Mouse (Mus musculus): ENCODE data around the gene Atp8a2. TPM values are rescaled to one million over a fixed set of nuclear protein-coding genes. Genes with fewer than 3 reads are reported as not detected.
"Not testable (repeated sequence)": the region's sequence is repeated elsewhere in the genome, so short reads cannot be mapped to it uniquely, and the experiment has no call there.

The Atp8a2 gene
- polyA plus RNA-seq, 1 experiment from 2014 or later: 3.3 TPM

DNA sequence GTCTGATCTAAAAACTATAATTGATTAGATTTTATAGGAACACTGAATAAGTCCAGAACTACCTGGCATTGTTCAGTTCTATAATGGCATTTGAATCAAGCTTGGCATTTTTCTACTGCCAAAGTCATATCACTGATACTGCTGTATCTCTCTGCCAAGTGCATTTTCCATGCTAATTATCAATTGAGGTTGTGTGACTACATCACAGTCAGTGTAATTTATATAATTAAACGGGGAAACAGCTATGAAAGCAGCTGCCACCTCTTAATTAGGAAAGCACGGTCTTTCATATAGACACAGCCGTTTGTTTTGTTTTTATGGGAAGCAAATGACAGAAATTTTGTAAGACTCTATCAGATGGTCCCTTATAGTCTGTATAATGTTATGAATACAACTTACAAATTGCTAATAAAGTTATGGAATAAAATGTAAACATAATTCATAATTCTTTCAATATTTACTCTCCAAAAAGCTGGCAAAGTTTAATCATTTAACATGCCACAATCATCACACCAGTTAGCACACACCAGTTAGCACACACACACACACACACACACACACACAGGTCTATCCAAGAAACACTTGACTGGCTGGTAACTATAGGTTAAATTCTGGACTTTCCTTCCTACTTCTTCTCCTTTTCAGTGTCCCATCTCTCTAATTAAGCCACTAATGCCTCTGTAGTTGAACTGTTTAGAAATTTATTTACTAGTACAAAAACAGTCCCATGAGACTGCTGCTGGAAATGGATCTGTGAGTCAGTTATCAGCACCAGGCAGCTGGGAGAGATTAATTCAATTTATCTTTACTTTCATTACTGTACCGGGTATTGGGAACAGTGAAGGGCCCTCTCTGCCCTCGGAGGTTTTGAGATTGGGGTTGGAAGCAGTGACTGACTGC, 377.5 kb downstream of the Atp8a2 start:
- no peaks in the 10 kb centered on the region for H3K9me3 ChIP-seq (replicated peaks)
- 49% methylated on average over 5 of the region's 5 CpGs for WGBS (ENCODE audit: insufficient replicate concordance)
- H3K4me1 ChIP-seq: no peaks in the 10 kb centered on the region
- no peak overlapping the region for H3K9ac ChIP-seq
- H3K36me3 ChIP-seq: no peaks in the 10 kb centered on the region
- no peak overlapping the region for H3K27ac ChIP-seq
- H3K4me2 ChIP-seq: no peak overlapping the region
- no peak for ATAC-seq
- no peak overlapping the region for H3K4me3 ChIP-seq
- H3K27me3 ChIP-seq (replicated peaks): no peaks in the 10 kb centered on the region

DNA sequence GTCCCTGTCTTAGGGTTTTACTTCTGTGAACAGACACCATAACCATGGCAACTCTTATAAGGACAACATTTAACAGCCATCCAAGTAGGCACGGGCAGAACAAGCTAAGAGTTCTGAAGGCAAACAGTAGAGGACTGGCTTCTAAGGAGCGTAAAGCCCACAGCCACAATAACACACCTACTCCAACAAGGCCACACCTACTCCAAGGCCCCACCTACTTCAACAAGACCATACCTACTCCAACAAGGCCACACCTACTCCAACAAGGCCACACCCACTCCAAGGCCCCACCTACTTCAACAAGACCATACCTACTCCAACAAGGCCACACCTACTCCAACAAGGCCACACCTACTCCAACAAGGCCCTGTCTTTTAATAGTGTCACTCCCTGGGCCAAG, 386.7 kb downstream of the Atp8a2 start:
- not testable (repeated sequence) for H3K27ac ChIP-seq; H3K4me1 ChIP-seq; H3K36me3 ChIP-seq; H3K4me3 ChIP-seq; H3K27me3 ChIP-seq (replicated peaks); H3K9me3 ChIP-seq (replicated peaks); H3K9ac ChIP-seq; H3K4me2 ChIP-seq; ATAC-seq
- WGBS (ENCODE audit: insufficient replicate concordance): 84% methylated on average over 2 of the region's 2 CpGs

DNA sequence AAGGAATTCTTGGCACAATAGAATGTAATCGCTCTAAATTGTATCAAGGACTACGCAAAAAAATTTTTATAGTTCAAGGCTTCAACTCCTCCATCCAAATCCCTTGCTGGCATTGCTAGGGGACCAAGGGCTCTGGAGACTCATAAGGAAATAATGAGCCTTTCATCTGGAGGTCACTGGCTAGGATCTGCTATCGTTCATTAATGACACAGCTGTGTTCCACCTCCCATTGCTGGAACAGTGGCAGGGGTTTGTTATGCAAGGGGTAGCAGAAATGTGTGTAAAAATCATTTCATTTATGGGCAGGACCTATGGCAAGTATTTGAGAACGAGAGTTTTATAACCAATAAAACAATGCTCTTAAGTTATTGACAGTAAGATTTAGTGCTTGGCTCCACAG, 387.2 kb downstream of the Atp8a2 start:
- H3K4me2 ChIP-seq: no peak overlapping the region
- 74% methylated on average over 4 of the region's 4 CpGs for WGBS (ENCODE audit: insufficient replicate concordance)
- no peaks in the 10 kb centered on the region for H3K4me1 ChIP-seq
- no peaks in the 10 kb centered on the region for H3K36me3 ChIP-seq
- no peak for ATAC-seq
- no peaks in the 10 kb centered on the region for H3K27me3 ChIP-seq (replicated peaks)
- no peak overlapping the region for H3K27ac ChIP-seq
- H3K9ac ChIP-seq: no peak overlapping the region
- no peak overlapping the region for H3K4me3 ChIP-seq
- no peaks in the 10 kb centered on the region for H3K9me3 ChIP-seq (replicated peaks)

DNA sequence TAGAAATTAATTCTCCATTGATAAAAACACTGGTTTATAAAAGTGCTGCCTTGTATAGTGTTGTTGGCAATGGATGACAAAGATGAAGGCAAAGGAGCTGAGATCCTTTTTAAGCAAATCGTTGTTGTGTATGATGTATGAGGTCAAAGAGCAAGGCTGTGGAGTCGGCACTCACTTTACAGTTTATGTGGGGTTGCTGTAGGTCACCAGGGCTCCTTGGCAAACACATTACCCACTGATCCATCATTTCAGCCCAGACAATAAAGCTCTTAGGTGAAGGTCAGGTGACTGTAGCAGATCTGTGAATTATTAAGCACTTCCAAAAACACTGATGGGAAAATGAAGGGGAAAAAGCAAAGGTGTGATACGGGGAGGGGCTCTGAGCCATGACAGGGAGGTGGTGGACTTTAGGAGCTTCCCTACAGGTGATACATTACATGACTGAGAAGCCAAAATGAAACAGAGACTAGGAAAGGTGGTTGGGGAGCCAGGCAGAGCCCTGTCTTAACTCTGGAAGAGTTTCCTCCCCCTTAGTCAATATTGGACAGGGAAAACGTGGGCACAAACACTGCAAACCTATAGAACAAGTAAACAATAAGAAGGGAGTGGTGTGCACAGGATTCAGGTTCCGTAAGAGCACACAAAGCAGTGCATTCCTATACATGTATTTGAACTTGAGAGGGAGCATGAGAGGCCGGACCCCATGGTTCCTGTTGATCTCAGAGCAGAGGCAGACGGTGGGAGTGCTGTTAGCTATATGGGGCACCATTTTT, 389.3 kb downstream of the Atp8a2 start:
- Histone ChIP-seq H3K27ac (no peak overlapping the region), H3K9me3 (replicated peaks) (no peaks in the 10 kb centered on the region), H3K4me2 (no peak overlapping the region), H3K36me3 (no peaks in the 10 kb centered on the region), H3K27me3 (replicated peaks) (no peaks in the 10 kb centered on the region), H3K4me3 (no peak overlapping the region), H3K4me1 (no peaks in the 10 kb centered on the region), H3K9ac (no peak overlapping the region)
- 59% methylated on average over 7 of the region's 7 CpGs for WGBS (ENCODE audit: insufficient replicate concordance)
- no peak for ATAC-seq

- Histone ChIP-seq H3K9ac (no peak overlapping the region), H3K27me3 (replicated peaks) (no peaks in the 10 kb centered on the region), H3K4me1 (no peaks in the 10 kb centered on the region), H3K9me3 (replicated peaks) (no peaks in the 10 kb centered on the region), H3K4me3 (no peak overlapping the region), H3K27ac (no peak overlapping the region), H3K36me3 (no peaks in the 10 kb centered on the region), H3K4me2 (no peak overlapping the region)
- ATAC-seq: no peak
- WGBS (ENCODE audit: insufficient replicate concordance): 48% methylated on average over 4 of the region's 4 CpGs
Observed at GRCm38 (mm10) chr14:59806910-59807309, 390.1 kb downstream of the Atp8a2 start.

- Histone ChIP-seq H3K36me3 (no peaks in the 10 kb centered on the region), H3K9me3 (replicated peaks) (no peaks in the 10 kb centered on the region), H3K4me3 (no peak overlapping the region), H3K9ac (no peak overlapping the region), H3K27ac (no peak overlapping the region), H3K4me1 (no peaks in the 10 kb centered on the region), H3K27me3 (replicated peaks) (no peaks in the 10 kb centered on the region), H3K4me2 (no peak overlapping the region)
- 55% methylated on average over 4 of the region's 4 CpGs for WGBS (ENCODE audit: insufficient replicate concordance)
- ATAC-seq: no peak
Observed at GRCm38 (mm10) chr14:59806159-59806558, 390.8 kb downstream of the Atp8a2 start.

- H3K4me3 ChIP-seq: no peak overlapping the region
- no peak overlapping the region for H3K4me2 ChIP-seq
- H3K27ac ChIP-seq: no peak overlapping the region
- H3K4me1 ChIP-seq: no peaks in the 10 kb centered on the region
- no peaks in the 10 kb centered on the region for H3K9me3 ChIP-seq (replicated peaks)
- no peak overlapping the region for H3K9ac ChIP-seq
- H3K27me3 ChIP-seq (replicated peaks): no peaks in the 10 kb centered on the region
- no peaks in the 10 kb centered on the region for H3K36me3 ChIP-seq
- 52% methylated on average over 7 of the region's 7 CpGs for WGBS (ENCODE audit: insufficient replicate concordance)
- no peak for ATAC-seq
Observed at GRCm38 (mm10) chr14:59805683-59806082, 391.3 kb downstream of the Atp8a2 start.

DNA sequence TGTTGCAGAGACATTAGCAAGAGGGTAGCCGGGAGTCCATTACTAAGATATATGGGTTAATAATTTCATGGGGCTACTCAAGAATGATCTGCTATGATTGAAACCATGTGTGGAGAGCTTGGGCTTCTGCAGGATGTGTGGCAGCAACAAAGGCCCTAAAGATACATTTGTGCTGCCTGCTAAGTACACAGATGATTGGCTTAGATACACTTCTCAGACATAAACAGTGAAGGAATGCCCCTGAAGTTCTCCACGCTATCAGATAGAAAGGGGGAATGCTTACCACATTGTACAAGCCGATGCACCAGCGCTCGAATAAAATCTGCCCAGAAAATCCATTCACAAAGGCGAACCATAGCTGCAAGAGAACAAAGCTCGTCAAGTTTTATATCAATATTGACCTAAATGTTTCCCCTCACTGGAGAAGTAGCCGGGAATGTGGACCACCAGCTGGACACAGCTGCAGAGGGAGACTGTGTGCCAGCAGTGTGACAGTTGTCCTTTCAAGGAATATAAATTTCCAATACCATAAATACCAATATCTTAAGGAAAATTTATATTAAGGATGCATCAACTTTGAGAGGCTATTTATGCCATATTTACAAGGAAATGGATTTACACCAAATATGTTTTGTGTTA, 394.9 kb downstream of the Atp8a2 start:
- 68% methylated on average over 8 of the region's 8 CpGs for WGBS (ENCODE audit: insufficient replicate concordance)
- Histone ChIP-seq H3K27me3 (replicated peaks) (no peaks in the 10 kb centered on the region), H3K4me2 (no peak overlapping the region), H3K9ac (no peak overlapping the region), H3K4me3 (no peak overlapping the region), H3K9me3 (replicated peaks) (no peaks in the 10 kb centered on the region), H3K27ac (no peak overlapping the region), H3K36me3 (no peaks in the 10 kb centered on the region), H3K4me1 (no peaks in the 10 kb centered on the region)
- ATAC-seq: no peak

DNA sequence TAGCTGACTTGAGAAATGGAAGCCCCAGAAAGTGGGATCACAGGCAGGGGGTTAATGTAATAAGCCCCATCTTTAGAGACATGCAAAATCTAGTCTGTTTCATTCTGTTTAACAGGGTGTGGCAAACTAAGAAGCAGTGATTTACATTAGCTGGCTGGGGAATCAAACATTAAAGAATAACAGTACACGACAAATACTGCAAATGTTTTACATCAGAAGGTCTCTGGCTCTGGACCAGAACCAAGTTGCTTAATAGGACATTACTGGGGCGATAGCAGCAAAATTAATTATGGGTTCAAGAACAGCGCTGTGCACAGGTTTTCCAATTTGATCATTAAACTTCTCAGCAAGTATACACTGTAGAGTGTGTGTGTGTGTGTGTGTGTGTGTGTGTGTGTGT, 397.5 kb downstream of the Atp8a2 start:
- H3K4me1 ChIP-seq: no peaks in the 10 kb centered on the region
- no peak for ATAC-seq
- no peaks in the 10 kb centered on the region for H3K27me3 ChIP-seq (replicated peaks)
- 76% methylated on average over 3 of the region's 3 CpGs for WGBS (ENCODE audit: insufficient replicate concordance)
- no peak overlapping the region for H3K4me3 ChIP-seq
- no peaks in the 10 kb centered on the region for H3K9me3 ChIP-seq (replicated peaks)
- H3K27ac ChIP-seq: no peak overlapping the region
- H3K4me2 ChIP-seq: no peak overlapping the region
- no peak overlapping the region for H3K9ac ChIP-seq
- no peaks in the 10 kb centered on the region for H3K36me3 ChIP-seq

DNA sequence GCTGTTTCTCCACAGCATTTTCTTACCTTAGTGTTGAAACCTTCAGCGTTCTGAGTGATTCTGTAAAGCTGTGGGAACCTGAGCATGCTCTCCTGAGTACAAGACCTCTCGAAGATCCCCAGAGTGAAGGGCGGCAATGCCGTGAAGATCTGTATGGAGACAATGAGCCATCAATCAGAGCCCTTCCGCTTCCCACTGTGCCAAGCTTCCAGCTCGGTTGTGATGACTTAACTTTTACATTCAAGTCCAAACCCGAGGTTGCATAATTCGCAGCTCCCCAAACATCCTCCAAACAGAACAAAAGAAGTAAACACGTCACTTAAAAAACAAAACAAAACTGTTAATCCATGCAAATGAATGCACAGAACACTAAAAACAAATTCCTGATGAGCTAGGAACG, 403.1 kb downstream of the Atp8a2 start:
- WGBS (ENCODE audit: insufficient replicate concordance): 48% methylated on average over 10 of the region's 10 CpGs

GRCm38 (mm10) chr14:59783348-59784341, 413.3 kb downstream of the Atp8a2 start:
- Histone ChIP-seq H3K27ac (no peak overlapping the region), H3K36me3 (no peaks in the 10 kb centered on the region), H3K9ac (no peak overlapping the region), H3K4me1 (no peaks in the 10 kb centered on the region), H3K9me3 (replicated peaks) (no peaks in the 10 kb centered on the region), H3K4me2 (no peak overlapping the region), H3K4me3 (no peak overlapping the region), H3K27me3 (replicated peaks) (no peaks in the 10 kb centered on the region)
- WGBS (ENCODE audit: insufficient replicate concordance): 69% methylated on average over 11 of the region's 11 CpGs
- ATAC-seq: no peak

More for the DNA sequence above, 403.1 kb downstream of the Atp8a2 start:
- no peak overlapping the region for H3K4me2 ChIP-seq
- H3K27ac ChIP-seq: no peak overlapping the region
- H3K9ac ChIP-seq: no peak overlapping the region
- no peaks in the 10 kb centered on the region for H3K36me3 ChIP-seq
- H3K4me1 ChIP-seq: no peaks in the 10 kb centered on the region
- H3K9me3 ChIP-seq (replicated peaks): no peaks in the 10 kb centered on the region
- H3K27me3 ChIP-seq (replicated peaks): no peaks in the 10 kb centered on the region
- no peak for ATAC-seq
- no peak overlapping the region for H3K4me3 ChIP-seq
